Mouse (Mus musculus) lung, adult 2 months (tissue): ENCODE data around the gene Kif3c.

ENCODE experiments used
- CTCF ChIP-seq: fragments of 200-500 bp; IDR thresholded peaks from 2 replicates; pipeline ENCODE4 v1.5.1; 2011; ENCODE audit warnings: mild to moderate bottlenecking, low read length, control low read depth; ENCODE audit not compliant: insufficient read depth
- POLR2A ChIP-seq: fragments of 200-500 bp; IDR thresholded peaks from 2 replicates; pipeline ENCODE4 v1.6.1; 2011; ENCODE audit warnings: low read depth, mild to moderate bottlenecking, control low read depth, low read length, borderline replicate concordance; ENCODE audit errors: extremely low read depth

DNA sequence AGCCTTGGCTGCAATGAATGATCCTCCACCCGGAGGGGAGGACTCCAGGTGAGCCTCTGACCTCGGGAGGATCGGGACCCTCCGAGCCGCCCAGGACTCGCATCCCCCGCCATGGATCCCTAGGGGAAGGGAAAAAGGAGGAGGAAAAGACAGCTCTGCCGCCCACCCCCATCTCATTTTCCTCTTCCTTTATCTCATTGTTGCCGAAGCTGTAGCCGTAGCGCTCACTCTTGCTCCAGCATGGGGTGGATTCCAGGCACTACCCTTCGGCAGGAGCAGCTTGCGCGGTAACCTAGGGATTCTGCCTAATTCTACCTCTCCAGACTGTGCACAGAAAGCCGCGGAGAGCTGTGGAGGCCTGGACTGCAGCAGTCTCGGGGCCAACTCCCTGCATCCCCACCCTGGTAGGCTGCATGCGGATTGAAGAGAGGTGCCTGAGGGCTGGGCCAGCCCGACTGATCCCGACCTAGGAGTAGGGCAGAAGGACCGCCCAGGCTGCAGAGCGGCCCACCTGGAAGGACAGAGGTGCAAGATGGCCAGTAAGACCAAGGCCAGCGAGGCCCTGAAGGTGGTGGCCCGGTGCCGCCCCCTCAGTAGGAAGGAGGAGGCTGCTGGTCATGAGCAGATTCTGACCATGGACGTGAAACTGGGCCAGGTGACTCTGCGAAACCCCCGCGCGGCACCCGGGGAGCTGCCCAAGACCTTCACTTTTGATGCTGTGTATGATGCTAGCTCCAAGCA, 687 bp downstream of the Kif3c start:
- TF ChIP-seq CTCF, result no peak
- TF ChIP-seq POLR2A, result no peak
